ENCODE assay signal across 10 mouse cellular contexts in the genomic region with DNA sequence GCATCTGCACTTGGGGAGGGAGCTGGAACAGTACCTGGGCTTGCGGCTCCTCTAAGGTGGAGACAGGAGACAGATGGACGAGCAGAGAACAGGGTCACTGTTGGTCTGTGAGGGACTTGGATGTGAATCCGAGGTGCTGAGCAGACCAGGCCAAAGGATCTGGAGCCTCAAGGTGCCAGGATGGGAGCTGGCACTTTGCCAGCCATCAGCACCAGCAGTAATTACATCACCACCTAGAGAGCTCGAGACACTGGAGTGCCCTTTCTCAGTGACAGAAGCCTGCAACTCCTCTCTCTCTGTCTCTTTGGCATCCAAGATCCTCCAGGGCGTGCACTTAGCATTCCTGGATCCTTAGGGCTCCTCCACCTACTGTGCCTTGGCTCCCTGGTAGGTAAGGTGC.
A peak's percentile ranks its signal among the peaks of the same experiment; 100 is the strongest.
DNase-seq lines count a peak whose midpoint lies in the region; ATAC-seq lines count a peak whose summit lies in the region.
"Had no signal": no experiment of that assay in that cellular context is flagged by ENCODE, and none has a peak within 500 bp of the region (broad histone marks: within the 10 kb centered on the region; RNA-seq: fewer than 3 reads in every experiment).

No protein-coding gene starts in this region.

- H3K9me3 ChIP-seq in limb, embryonic 13.5 days, result no peaks in the 10 kb centered on the region
- H3K9me3 ChIP-seq in limb, embryonic 10.5 days (replicated peaks), result no peaks in the 10 kb centered on the region
- no peaks in the 10 kb centered on the region for H3K9me3 ChIP-seq in forebrain, embryonic 15.5 days
- H3K9me3 ChIP-seq in neural tube, embryonic 14.5 days (ENCODE audit: control insufficient read depth, low read length), result no peaks in the 10 kb centered on the region

- peaks cover 3% of the 10 kb centered on the region; the same call in 1 of the 2 replicates for H3K27me3 ChIP-seq in limb, embryonic 13.5 days
- H3K27me3 ChIP-seq in limb, embryonic 10.5 days (ENCODE audit: low read depth, poor library complexity, severe bottlenecking), result no peaks in the 10 kb centered on the region
- H3K27me3 ChIP-seq in forebrain, embryonic 15.5 days, result no peaks in the 10 kb centered on the region
- no peaks in the 10 kb centered on the region for H3K27me3 ChIP-seq in neural tube, embryonic 14.5 days (ENCODE audit: control insufficient read depth, insufficient read depth, low read length)

- no peak overlapping the region for H3K4me2 ChIP-seq in limb, embryonic 13.5 days (replicated peaks)
- peak overlapping the region; percentile 37 for H3K4me2 ChIP-seq in forebrain, embryonic 15.5 days (replicated peaks)
- H3K4me2 ChIP-seq in neural tube, embryonic 14.5 days (ENCODE audit: low read depth, low read length), result no peak overlapping the region

- peaks cover 30% of the 10 kb centered on the region for H3K4me1 ChIP-seq in limb, embryonic 13.5 days
- peaks cover 16% of the 10 kb centered on the region for H3K4me1 ChIP-seq in limb, embryonic 10.5 days
- peaks cover 43% of the 10 kb centered on the region for H3K4me1 ChIP-seq in forebrain, embryonic 15.5 days
- peaks cover 22% of the 10 kb centered on the region for H3K4me1 ChIP-seq in neural tube, embryonic 14.5 days (ENCODE audit: control insufficient read depth, insufficient read depth, low read length)

- ATAC-seq in limb, embryonic 13.5 days (ENCODE audit: low FRiP score, low read depth), result no peak
- ATAC-seq in forebrain, embryonic 15.5 days (replicated peaks), result 0 out of 2 replicates have a peak, but pooled peaks have one; percentile 41
- ATAC-seq in neural tube, embryonic 14.5 days (ENCODE audit: low read depth), result peak; percentile 45; the same call in 1 of the 2 replicates

- peak overlapping the region; percentile 0; the same call in 1 of the 2 replicates for H3K9ac ChIP-seq in limb, embryonic 13.5 days
- 0 out of 2 replicates have a peak overlapping the region, but pooled peaks have one; percentile 17 for H3K9ac ChIP-seq in forebrain, embryonic 15.5 days (replicated peaks)
- no peak overlapping the region for H3K9ac ChIP-seq in neural tube, embryonic 14.5 days (replicated peaks; ENCODE audit: low read depth, low read length)

- no peak overlapping the region for H3K4me3 ChIP-seq in limb, embryonic 13.5 days
- H3K4me3 ChIP-seq in limb, embryonic 10.5 days, result no peak overlapping the region
- H3K4me3 ChIP-seq in forebrain, embryonic 15.5 days, result no peak overlapping the region; the same call in 1 of the 2 replicates
- H3K4me3 ChIP-seq in neural tube, embryonic 14.5 days (ENCODE audit: low read depth, low read length), result no peak overlapping the region

- H3K36me3 ChIP-seq in limb, embryonic 13.5 days, result no peaks in the 10 kb centered on the region
- no peaks in the 10 kb centered on the region for H3K36me3 ChIP-seq in limb, embryonic 10.5 days
- no peaks in the 10 kb centered on the region for H3K36me3 ChIP-seq in forebrain, embryonic 15.5 days
- no peaks in the 10 kb centered on the region for H3K36me3 ChIP-seq in neural tube, embryonic 14.5 days (ENCODE audit: control insufficient read depth, insufficient read depth, low read length)

- WGBS in limb, embryonic 13.5 days, result 76% methylated on average over 5 of the region's 5 CpGs
- 75% methylated on average over 5 of the region's 5 CpGs for WGBS in limb, embryonic 10.5 days
- WGBS in forebrain, embryonic 15.5 days, result 48% methylated on average over 5 of the region's 5 CpGs
- WGBS in neural tube, embryonic 14.5 days, result 57% methylated on average over 5 of the region's 5 CpGs

- DNase-seq in limb, embryonic 10.5 days (ENCODE audit: low spot score), result no peak
- peak; percentile 58 for DNase-seq in cerebellum, adult 8-10 months
- no peak for DNase-seq in liver
- DNase-seq in urinary bladder, adult 2 months (ENCODE audit: low spot score), result no peak
- DNase-seq: embryo, embryonic 11 days; kidney, postnatal 10 days; thymus, adult 2 months had no signal

- H3K27ac ChIP-seq in limb, embryonic 13.5 days, result no peak overlapping the region
- no peak overlapping the region for H3K27ac ChIP-seq in limb, embryonic 10.5 days
- H3K27ac ChIP-seq in forebrain, embryonic 15.5 days (replicated peaks), result peak overlapping the region; percentile 86
- no peak overlapping the region for H3K27ac ChIP-seq in neural tube, embryonic 14.5 days (ENCODE audit: low read depth, low read length)
